Mouse (Mus musculus) urinary bladder, adult 2 months (tissue): Measurements from ENCODE around the gene Ei24. TPM values are rescaled to one million over a fixed set of nuclear protein-coding genes. Genes with fewer than 3 reads are reported as not detected.

Experiments used
- DNase-seq: peaks from one replicate; pipeline ENCODE4 v3.0.0; 2022; ENCODE audit warnings: low spot score
- polyA plus RNA-seq: library from polyadenylated mRNA; depleted of rRNA; stranded (reverse); fragments of >200 nt; gene quantifications from 2 replicates; pipeline ENCODE4 v1.2.3, GENCODE M21; 2012; rRNA removed

Gene Ei24
- polyA plus RNA-seq: 115 and 123 TPM in 2 replicates

DNA sequence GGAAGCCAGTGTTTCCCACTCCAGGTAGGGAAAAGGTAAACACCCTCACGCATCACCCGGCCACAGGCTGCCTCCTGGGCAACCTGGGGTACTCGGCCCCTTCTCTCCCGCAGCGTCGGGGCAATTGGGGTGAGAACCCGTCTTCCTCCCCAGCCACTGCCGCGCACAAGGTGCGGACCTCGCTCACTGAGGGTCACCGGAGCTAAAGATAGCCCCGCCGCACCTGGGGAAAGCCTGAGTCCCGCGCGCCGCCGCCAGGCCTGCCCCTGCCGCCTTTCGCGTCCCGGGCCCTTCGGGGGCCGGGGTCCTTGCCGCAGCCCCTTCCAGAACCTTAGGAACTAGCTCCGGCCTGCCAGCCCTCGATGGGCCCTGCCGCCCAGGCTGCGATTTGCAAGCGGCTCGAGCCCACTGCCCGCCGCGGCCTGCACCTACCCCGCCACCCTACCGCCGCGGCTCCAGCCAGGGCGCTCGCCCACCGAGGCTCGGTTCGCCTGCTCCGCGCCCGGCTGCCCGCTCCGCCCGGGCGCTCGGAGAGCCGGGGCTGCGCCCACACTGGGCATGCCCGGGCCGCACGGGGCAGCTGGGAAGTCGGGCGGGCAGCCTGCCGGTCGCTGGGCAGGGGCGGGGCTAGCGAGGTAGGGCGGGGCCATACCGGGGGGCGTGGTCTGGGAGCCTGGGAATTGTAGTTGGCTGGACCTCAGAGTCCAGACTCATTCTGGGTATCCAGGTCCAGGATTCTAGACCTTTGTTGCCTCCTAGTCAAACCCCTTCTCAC, at the start of gene Ei24:
Gene Ei24, minus strand, starts transcription at position 613 of the 775 bp plus-strand sequence.
- DNase-seq: peak; percentile 90

DNA sequence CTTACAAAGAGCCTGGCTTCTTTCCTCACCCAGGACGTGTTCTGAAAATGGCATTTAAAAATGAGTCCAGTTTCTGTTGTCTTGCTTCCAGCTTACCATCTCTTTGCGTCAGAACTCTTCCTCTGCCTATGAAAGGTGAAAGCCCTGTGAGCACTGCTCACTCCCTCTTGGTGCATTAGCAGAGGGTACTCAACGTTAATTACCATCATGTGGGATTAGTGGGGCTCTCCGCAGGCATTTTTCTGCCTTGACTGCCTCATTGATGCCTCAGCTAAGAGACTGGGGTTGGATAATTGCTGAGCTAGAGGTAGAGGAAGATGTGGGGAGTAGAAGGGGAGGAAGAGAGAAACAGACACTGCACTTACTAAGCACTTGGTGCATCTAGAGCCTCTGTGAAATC, 49.2 kb upstream of the Ei24 start:
- no peak for DNase-seq

DNA sequence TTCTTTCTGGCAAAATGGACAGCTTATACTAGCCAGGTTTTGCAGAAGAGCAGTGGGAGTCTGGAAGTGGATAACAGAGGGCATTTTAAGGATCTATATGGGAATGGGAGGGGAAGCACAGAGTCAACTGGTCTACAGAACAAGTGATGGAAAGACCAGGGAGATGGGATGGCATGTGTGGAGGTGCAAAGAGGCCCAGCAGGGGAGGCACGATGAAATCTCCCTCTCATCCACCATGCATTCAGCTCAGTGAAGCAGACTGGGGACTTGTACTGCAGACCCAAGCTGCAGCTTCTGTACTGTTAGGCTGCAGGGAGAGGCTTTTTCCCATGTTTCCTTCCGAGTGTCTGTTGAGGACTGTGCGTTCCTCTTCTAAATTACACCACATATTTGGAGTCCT, 36.7 kb upstream of the Ei24 start:
- no peak for DNase-seq

DNA sequence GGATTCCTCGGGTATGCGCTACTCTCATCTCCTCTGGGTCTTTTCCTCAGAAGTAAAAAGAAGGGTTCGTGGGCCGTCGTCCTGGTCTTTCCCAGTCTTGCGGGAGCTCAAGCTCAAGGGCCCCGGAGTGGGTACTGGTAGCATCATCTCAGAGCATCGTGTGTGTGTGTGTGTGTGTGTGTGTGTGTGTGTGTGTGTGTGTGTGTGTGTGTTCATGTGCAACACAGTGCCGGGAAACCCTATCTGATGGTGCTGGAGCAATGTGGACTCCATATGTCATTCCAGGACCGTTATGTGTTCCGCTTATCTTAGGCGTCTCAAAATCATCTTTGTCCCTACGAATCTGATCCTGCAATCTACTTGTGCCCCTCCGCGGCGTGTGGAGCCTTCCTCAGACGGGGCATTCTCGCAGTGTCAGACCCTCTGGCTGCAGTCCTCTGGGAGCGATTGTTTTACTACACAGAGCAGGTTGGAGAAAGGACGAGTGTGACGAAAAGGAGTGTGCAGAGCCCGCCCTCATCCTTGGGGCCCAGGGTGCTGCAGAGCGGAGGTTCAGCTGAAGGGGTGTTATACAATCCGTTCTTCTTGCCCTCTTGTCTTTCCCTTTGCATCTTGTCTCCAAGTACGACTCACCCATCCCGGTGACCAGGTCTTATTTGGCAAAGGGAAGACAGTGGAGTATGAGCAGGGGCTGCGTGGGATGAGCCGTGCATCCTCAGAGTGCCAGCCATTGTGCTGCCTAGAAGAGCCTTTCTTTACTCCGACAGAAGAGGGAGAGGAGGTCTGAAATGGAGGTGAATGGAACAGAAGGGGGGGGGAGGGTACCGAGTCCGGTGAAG, 36.1 kb upstream of the Ei24 start:
- no peak for DNase-seq

DNA sequence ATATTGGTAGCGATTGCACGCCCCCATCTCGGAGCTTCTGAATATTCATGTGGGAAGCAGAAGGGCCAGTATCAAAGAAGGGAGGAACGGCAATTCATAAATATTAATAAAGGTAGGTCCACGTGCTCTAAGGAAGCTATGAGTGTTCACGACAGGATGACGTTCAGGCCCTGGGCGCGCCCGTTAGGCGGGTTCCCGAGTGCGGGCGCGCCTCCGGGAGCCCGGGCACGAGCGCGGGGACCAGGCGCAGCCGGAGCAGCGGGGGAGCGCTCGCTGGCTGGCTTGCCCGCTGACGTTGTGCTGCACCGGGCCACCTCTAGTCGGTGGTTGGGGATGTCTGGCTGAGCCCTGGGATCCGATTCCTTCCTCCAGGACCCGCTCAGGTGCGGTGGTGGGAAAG, 35.3 kb upstream of the Ei24 start:
- DNase-seq: peak; percentile 48

DNA sequence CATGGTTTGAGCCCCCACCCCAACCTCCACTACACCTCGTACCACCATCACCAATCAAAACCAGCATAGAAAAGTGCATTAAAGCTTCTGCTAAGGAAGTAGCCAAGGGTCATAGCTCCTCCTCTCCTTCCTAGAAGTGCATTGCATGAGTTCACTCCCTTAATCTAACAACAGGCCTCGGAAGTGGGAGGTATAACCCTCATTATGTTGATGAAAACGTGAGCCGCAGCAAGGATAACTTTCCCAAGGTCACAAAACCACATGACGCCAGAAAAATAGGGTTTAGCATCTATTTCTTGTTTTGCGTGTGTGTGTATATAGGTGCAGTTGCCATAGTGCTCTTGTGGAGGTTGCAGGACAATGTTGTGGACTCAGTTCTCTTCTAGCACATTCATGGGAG, 34.2 kb upstream of the Ei24 start:
- DNase-seq: no peak

DNA sequence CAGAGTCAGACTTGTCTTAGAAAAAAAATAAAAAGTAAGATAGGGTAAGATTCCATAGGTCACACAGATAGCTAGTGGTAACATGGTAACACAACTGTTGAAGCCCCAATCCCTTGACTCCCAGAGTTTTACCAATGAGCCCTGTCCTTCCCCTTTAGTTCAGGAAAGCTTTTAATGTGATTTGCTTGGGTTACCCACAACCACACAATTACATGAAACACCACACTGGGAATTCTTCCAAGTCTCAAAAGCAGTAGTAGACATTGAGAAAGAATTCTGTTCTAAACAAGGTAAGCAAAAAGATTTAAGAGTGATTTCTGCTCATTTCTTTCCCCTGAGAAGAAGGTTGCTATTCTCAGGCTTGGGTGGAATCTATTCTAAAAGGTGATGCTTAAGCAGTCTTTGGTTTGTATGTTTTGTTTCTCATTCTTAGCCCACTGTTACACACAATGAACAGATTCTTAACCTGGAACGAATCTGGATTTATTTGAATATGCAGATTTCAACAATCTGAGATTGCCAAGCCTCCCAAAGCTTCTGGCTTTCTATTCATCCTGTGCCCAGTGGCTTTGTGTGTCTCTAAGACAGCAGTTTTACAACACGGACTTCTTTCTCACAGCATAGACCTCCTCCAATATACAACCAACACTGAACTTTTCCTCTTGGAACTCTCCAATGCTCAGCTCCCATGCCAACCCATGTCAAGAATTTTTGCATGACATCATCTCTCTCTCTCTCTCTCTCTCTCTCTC, 29.6 kb upstream of the Ei24 start:
- no peak for DNase-seq

DNA sequence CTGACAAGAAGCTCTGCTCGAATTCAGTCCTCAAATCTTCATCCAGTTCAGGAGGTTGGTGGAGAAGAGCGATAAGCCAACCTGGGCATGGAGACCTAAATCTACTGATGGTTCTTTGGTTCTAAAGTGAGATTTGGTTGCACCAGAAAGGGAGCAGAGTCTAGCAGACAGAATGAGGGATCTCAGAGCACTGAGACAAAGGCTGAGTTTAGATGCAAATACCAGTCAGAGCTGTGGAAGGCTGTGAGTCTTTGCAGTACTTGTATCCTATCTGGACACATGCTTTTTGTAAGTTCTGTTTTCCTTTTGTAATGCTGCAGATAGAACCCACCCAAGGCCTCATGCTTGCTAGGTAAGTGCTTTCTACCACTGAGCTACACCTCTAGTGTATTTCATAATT, 24.8 kb upstream of the Ei24 start:
- no peak for DNase-seq

DNA sequence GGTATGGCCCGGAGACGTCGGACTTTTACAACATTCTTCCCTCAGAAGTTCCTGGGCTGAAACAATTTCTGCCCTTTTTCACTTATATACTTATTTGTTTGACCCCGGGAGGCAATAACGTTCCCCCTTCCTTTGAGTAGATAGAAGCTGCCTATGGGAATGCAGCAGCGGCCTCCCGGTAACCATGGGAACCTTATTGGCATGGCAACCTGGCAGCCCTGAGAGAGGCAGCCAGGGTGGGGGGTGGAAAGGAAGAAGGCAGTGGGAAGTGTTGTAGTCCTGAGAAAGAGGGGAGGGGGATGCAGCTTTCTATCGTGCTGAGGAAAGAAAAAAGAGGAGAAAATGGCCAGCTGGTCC, 24.4 kb upstream of the Ei24 start, which contains the start of gene Fez1:
Gene Fez1, plus strand, starts transcription at position 221 of the 357 bp plus-strand sequence.
- no peak for DNase-seq

DNA sequence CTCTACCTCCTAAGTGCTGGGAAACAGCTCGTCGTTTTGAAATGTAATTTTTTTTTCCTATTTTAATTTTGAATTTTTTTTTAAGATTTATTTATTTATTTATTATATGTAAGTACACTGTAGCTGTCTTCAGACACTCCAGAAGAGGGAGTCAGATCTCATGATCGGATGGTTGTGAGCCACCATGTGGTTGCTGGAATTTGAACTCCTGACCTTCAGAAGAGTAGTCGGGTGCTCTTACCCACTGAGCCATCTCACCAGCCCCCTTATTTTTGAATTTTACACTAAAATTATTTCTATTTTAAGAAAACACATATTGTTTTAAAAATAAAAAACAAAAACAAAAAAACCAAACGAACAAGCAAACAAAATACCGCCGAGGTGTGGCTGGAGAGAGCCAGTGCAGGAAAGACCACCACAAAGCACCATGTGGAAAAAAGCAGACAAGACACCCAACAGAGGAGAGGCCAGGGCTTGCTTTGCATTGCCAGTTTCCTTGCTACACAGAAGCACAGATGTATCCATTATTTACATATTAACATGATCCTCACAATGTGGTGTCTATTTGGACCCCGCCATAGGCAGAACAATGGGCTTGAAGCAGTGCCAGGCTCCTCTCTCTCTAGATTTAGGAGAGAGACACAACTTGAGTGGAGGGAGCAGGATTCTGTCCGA, 23.9 kb upstream of the Ei24 start:
- DNase-seq: no peak

DNA sequence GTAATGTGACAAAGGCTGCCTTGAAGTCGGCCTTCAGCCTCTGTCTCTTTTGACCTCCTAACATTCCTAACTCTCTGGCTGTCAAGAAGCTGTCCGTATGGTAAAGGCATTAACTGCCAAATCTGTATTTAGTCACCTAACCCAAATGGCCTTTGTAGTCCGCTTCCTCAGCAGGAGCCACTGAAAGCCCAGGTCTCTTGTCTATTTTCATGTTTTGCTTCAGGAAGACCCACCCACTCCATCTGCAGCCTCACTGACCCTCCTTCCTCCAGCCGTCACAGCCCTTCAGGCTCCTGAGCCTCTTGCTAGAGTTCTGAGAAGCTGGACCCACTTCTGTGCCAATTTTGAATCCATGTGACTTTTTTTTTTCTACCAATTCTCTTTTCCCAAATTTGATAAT, 21.7 kb upstream of the Ei24 start:
- no peak for DNase-seq

DNA sequence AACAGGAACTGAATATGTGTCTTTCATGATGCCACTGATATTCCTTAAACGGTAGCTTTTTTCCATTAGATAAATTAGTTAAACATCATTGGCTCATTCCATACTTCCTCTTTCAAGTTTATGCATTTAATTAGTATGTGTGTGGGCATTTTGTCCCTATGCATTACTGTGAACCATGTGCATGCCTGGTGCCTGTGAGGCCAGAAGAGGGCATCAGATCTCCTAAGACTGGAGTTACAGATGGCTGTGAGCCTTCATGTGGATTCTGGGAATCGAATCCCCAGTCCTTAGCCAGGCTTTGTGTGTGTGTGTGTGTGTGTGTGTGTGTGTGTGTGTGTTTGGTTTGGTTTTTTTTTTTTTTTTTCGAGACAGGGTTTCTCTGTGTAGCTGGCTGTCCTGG, 17.3 kb upstream of the Ei24 start:
- DNase-seq: no peak

DNA sequence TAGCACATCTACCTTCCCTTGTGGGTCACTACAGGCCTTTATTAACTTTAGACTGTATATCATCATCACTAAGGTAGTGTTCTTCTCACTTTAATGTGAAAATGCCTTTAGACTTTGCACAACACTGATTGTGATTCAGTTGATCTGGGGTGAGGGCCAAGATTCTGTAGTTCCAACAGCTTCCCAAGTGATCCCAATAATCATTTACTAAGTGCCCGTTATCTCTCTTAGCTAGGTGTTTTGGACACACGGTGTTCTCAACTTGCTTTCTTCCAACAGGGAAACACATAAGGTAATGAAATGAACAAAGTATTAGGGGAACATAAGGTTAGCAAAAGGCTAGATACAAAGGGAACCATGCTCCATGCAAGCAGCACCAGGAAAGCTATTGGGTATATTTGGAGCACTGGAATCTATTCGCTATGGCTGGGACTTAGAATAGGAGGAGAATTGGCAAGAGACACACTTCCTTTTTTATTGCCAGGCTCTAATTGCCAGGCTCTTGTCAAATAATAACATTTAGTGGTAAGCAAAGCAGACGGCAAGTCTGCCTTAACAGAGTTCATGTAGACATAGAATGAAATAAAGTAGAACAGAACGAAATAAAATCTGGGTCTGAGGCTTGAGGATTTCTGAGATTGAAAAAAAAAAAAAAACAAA, 11.1 kb upstream of the Ei24 start:
- DNase-seq: no peak

DNA sequence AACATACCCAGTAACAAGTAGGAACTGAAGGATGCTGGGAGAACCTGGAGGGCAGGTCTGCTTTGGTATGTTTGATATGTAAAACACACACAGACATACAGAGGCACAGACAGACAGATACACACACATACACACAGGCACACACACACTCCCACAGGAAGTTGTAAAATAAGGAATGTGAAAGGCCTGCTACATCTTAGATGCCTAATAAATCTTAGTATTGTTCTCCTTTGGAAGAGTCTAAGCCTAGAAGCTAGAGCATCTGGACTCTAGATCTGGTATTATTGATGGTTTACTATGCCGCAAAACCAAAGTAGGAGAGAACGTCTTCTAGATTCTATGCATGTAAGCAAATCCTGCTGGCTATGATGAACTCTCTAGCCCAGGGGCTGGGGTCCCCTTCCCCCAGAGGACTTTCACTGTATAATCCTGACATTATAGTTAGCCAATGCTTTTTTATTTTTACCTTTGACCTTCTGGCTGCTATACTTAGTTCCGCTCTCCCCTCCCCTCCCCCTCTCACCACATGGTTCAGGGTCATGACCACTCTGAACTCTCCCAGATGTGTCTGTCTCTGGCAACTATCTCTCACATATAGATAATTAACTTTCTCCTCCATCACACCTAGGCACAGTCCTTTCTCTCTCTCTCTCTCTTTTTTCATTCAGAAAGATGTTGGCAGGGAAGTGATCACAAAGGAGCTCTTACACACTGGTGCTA, 8.2 kb upstream of the Ei24 start:
- no peak for DNase-seq

DNA sequence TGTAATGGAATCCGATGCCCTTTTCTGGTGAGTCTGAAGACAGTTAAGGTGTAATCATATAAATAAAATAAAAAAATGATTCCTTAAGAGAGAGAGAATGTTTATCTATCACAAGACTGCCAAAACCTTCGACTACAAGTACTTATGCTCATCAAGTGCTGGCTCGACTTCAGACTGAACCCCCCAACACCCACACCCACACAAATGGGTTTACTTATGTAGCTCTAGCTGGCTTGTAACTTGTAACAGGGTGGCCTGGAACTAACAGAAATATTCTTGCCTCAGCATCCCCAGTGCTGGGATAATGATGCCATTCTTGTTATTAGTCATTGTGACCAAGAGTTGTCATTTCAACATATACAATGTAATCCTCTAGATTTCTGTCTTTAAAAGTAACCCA, 6.7 kb upstream of the Ei24 start:
- DNase-seq: no peak

DNA sequence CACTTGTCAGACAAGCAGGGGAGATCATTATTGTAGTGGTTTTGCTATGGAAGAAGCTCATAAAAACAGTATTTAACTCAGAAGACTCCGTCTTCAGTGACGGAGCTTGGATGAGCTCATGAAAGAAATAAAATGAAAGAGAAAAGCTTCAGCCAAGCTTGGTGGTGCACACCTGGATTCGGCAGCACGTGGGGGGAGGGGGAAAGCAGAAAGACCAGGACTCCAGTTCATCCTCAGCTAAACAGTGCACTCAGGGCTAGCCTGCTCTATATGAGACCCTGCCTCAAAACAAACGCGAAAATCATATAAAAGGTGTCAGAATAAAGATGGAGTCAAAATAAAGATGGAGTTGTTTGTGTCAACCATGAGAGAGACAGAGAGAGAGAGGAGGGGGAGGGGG, 6.2 kb upstream of the Ei24 start:
- DNase-seq: no peak

DNA sequence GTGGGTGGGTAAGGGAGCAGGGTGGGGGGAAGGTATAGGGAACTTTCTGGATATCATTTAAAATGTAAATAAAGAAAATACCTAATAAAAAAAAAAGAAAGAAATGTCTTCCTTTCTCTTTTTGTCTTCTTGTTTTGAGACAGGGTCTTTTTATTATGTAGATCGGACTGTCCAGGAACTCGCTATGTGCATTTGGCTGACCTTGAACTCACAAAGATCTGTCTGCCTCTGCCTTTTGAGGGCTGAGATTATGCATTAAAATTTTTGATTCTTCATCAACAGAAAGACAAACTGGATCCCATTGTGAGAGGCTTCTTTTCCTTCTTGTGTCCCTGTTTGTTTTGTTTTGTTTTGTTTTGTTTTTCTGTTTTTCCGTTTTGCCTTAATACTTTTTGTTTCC, 5.8 kb upstream of the Ei24 start:
- DNase-seq: no peak

DNA sequence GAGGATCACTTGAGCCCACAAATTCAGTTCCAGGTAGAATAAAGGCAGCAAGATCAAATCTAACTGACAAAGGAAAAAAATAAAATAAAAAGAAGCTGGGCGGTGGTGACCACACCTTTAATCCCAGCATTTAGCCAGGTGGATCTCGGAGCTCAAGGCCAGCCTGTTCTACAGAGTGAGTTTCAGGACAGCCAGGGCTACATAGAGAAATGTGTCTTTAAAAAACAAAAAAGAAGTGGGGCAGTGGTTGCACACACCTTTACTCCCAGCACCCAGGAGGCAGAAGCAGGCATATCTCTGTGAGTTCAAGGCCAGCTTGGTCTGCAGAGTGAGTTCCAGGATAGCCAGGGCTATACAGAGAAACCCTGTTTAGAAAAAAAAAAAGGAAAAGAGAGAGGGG, 4.8 kb upstream of the Ei24 start:
- DNase-seq: no peak

DNA sequence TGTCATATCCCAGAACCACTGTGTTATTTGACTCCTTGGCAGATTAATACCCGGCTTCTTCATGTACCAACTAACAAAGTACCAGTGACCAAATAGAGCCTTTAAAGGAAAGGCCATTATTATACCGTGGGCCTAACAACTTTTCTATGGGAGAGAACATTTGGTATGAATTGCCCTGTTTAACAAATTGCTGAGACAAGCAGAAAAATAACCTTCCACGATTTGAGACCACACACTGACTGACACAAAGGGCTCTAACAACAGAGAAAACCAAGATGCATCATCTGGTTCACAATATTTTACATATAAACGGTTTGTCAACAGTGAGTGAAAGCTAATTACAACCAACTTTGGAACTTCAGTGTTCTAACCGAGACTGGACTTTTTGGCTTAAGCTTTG, 969 bp downstream of the Ei24 start:
- DNase-seq: no peak

DNA sequence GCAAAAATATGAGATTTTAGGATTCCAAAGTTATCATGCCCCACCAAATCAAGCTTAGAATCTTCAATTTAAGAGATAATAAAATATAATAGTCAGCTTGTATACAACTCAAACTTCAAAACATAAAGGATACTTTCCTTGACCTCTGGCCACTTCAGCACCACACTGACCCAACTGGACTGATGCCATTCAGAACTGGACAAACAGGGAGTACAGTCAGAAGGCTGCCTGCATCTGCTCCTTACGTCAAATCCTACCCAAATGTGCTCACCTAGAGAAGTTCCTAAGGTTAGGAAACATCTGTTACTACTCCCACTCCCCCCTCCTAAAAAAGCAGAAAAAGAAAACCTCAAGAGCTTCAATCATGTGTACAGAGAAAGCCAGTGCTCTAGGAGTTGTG, 1.6 kb downstream of the Ei24 start:
- DNase-seq: no peak

DNA sequence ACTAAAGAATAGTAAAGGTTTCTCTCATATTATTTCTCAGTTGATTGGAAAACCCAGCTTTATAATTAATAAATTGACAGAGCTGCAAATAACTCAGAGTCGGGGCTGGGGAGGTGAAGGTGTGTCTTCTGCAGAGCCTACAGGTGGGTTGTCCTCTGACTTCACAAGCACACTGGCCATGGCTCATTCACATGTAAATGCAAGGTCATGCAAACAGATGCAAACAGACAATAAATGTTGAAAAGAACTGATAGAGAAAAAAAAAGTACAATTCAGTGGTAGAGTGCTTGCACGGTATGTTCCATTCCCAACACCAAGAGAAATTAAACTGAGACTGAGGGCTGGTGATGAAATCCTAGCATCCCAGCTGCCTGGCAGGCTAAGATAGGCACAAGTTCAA, 2.7 kb downstream of the Ei24 start:
- no peak for DNase-seq
